Mouse (Mus musculus) liver, embryonic 14.5 days (tissue): ENCODE measurements around the gene Tor2a. TPM values are rescaled to one million over a fixed set of nuclear protein-coding genes. Genes with fewer than 3 reads are reported as not detected.

Experiments
- ATAC-seq: fragments of 200-750 bp; cut with Nextera tagmentation; 2 replicates; pipeline ENCODE4 v1.8.0; 2017; ENCODE audit warnings: moderate number of reproducible peaks, mild to moderate bottlenecking, moderate library complexity; ENCODE audit not compliant: insufficient read depth
- DNase-seq, 3 experiments: peaks; one replicate each; pipeline ENCODE4 v3.0.0-alpha.2; 2012 to 2013; ENCODE audit warnings: low read depth in 3 of 3, low spot score in 3 of 3
- H3K27ac ChIP-seq: fragments of 300-500 bp; sonication (generic); 2 replicates; pipeline ENCODE4 v1.5.1; 2014; ENCODE audit warnings: moderate library complexity, mild to moderate bottlenecking, control low read depth, inconsistent platforms
- H3K27me3 ChIP-seq: fragments of 300-500 bp; sonication (generic); 2 replicates; pipeline ENCODE4 v1.6.1; 2014; ENCODE audit warnings: mild to moderate bottlenecking, low read length, moderate library complexity; ENCODE audit not compliant: control insufficient read depth, insufficient read depth
- H3K36me3 ChIP-seq: fragments of 300-500 bp; sonication (generic); replicated peaks from 2 replicates; pipeline ENCODE4 v1.6.1; 2014; ENCODE audit warnings: low read depth; ENCODE audit not compliant: control insufficient read depth, insufficient read depth
- H3K4me1 ChIP-seq, 2 experiments: fragments of 200-500 bp in 1 of 2; fragments of 300-500 bp in 1 of 2; sonication (generic) in 1 of 2; replicated peaks; 2 replicates each; pipeline ENCODE4 v1.6.1; 2012 to 2014; ENCODE audit warnings: antibody characterized with exemption in 1 of 2, inconsistent platforms in 1 of 2, low read length in 1 of 2; ENCODE audit not compliant: control insufficient read depth in 2 of 2, insufficient read depth in 2 of 2
- H3K4me2 ChIP-seq: fragments of 300-500 bp; sonication (generic); 2 replicates; pipeline ENCODE4 v1.6.1; 2014; ENCODE audit warnings: low read depth, mild to moderate bottlenecking, control low read depth, moderate library complexity
- H3K4me3 ChIP-seq, 2 experiments: fragments of 200-500 bp in 1 of 2; fragments of 300-500 bp in 1 of 2; sonication (generic) in 1 of 2; 2 replicates each; pipeline ENCODE4 v1.5.1; 2012 to 2014; ENCODE audit warnings: low read depth in 2 of 2, low read length in 2 of 2, mild to moderate bottlenecking in 2 of 2, control low read depth in 1 of 2, inconsistent platforms in 1 of 2, moderate library complexity in 1 of 2; ENCODE audit not compliant: insufficient read depth in 1 of 2
- H3K9ac ChIP-seq: fragments of 300-500 bp; sonication (generic); replicated peaks from 2 replicates; pipeline ENCODE4 v1.6.1; 2014; ENCODE audit warnings: mild to moderate bottlenecking, control low read depth, moderate library complexity
- H3K9me3 ChIP-seq: fragments of 300-500 bp; sonication (generic); 2 replicates; pipeline ENCODE4 v1.6.1; 2016; ENCODE audit warnings: low read length, mixed read lengths; ENCODE audit not compliant: control insufficient read depth
- CTCF ChIP-seq: IDR thresholded peaks from 2 replicates; pipeline ENCODE4 v1.5.1; 2016; ENCODE audit warnings: antibody characterized with exemption, low read depth, control low read depth
- EP300 ChIP-seq: IDR thresholded peaks from 2 replicates; pipeline ENCODE4 v1.6.1; 2016; ENCODE audit warnings: antibody characterized with exemption, low read depth
- WGBS: fragments of 180-500 bp; shearing (Covaris S2); extraction: QIAGEN DNeasy Blood & Tissue Kit; methylation state at CpG from one replicate; pipeline ENCODE4 v1.1.7; 2014; ENCODE audit not compliant: insufficient replicate concordance; 5-methylcytosine and 5-hydroxymethylcytosine counted together
- microRNA counts: library from miRNA; unstranded; fragments of <30 nt; microRNA quantifications from one replicate; lab custom pipeline; 2016
- microRNA-seq: library from miRNA; unstranded; fragments of <30 nt; microRNA quantifications from one replicate; pipeline ENCODE4, GENCODE M21; 2016
- polyA plus RNA-seq, 2 experiments: library from polyadenylated mRNA; depleted of rRNA in 1 of 2; stranded (reverse) in 1 of 2; unstranded in 1 of 2; fragments of >200 nt; fragmentation: Nextera tagmentation in 1 of 2; extraction: Ambion mirVana in 1 of 2; gene quantifications; 2 replicates each; pipeline versions ENCODE4 v1.2.1 to v1.2.3; 2012 to 2014

The Tor2a gene
- polyA plus RNA-seq, 2 experiments, result 21.2 to 25.2 TPM

GRCm38 (mm10) chr2:32795748-32796418, 38.8 kb downstream of the Tor2a start:
- 80% methylated on average over 13 of the region's 13 CpGs for WGBS
- Histone ChIP-seq H3K9me3 (no peaks in the 10 kb centered on the region), H3K27me3 (no peaks in the 10 kb centered on the region), H3K4me2 (no peak overlapping the region), H3K4me3 (no peak overlapping the region), H3K4me1 (no peaks in the 10 kb centered on the region), H3K27ac (no peak overlapping the region), H3K36me3 (no peaks in the 10 kb centered on the region), H3K9ac (no peak overlapping the region)
- TF ChIP-seq EP300 (no peak), CTCF (no peak)
- no peak for ATAC-seq
- no peak for DNase-seq

DNA sequence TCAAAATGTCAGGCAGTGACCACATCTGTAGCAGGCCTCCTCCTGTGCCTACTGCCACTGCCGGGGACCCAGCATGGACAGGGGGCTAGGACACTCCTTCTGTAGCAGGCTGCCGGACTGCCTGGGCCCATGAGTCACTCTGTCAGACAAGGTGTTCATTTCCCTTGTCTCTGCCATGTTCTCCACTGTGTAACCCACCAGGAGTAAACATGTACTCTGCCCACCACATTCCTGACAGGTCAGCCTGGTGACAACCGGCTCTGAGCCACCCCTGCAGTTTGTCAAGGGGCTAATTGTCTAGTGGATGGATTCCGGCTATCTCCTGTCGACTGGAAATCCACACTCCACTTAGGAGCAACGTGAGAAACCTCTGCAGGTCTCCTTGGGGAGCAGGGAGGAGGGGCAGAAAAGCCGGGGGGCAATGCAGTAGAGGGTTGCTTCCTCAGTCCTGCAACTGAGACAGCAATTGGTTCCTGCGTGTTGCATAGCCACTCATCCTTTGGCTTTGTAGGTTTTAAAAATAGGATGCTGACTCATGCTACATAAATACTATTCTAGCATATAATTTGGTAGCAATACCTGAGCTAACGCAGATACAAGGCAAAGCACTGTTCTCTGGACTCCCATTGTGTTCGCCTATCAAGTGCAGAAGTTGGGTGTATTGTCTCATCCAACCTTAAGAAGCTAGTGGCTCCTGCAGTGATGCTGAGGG, 41.4 kb downstream of the Tor2a start:
- Histone ChIP-seq H3K4me1 (no peaks in the 10 kb centered on the region), H3K27me3 (no peaks in the 10 kb centered on the region), H3K9me3 (no peaks in the 10 kb centered on the region), H3K4me3 (no peak overlapping the region), H3K4me2 (no peak overlapping the region), H3K36me3 (no peaks in the 10 kb centered on the region), H3K27ac (no peak overlapping the region), H3K9ac (no peak overlapping the region)
- ATAC-seq, result no peak
- WGBS, result 48% methylated on average over 10 of the region's 10 CpGs
- no peak for DNase-seq
- no peak for TF ChIP-seq CTCF
- TF ChIP-seq EP300, result no peak

GRCm38 (mm10) chr2:32808816-32809566, 52.0 kb downstream of the Tor2a start:
- 81% methylated on average over 14 of the region's 14 CpGs for WGBS
- H3K4me1 ChIP-seq, result peaks cover 0 to 2% of the 10 kb centered on the region in 2 experiments; a peak in 1 of 4 replicates

More at GRCm38 (mm10) chr2:32808816-32809566, 52.0 kb downstream of the Tor2a start:
- H3K9ac ChIP-seq, result no peak overlapping the region
- H3K27me3 ChIP-seq, result no peaks in the 10 kb centered on the region
- no peaks in the 10 kb centered on the region for H3K9me3 ChIP-seq
- H3K27ac ChIP-seq, result no peak overlapping the region
- DNase-seq (no peak), ATAC-seq (no peak)
- H3K36me3 ChIP-seq, result no peaks in the 10 kb centered on the region
- no peak overlapping the region for H3K4me3 ChIP-seq
- H3K4me2 ChIP-seq, result no peak overlapping the region
- TF ChIP-seq CTCF (no peak), EP300 (no peak)

MicroRNAs encoded within 50 kb of the gene (microRNA counts, 519-probe panel; counts per million panel counts)
- microRNA mmu-miR-2861 (lab: Ali Mortazavi, UCI), result 69.9 counts per million

Small RNA genes lying within 50 kb of the gene (microRNA-seq; reads per million reads assigned to microRNA genes)
- gene Mir2861 (not detected), gene Mir3960 (not detected)

Other genes with a start within 250 kb of the Tor2a start
- 0.88 and 1.0 TPM in 2 replicates for gene Fam102a, start 221.9 kb upstream of the Tor2a start, polyA plus RNA-seq (2012; rRNA removed)
- 0.91 and 1.1 TPM in 2 replicates for gene Fam102a, start 221.9 kb upstream of the Tor2a start, polyA plus RNA-seq (2014; fragmentation: Nextera tagmentation; extraction: Ambion mirVana)
- gene Dpm2, start 186.4 kb upstream of the Tor2a start, polyA plus RNA-seq (2012; rRNA removed), result 53.5 and 61.6 TPM in 2 replicates
- gene Dpm2, start 186.4 kb upstream of the Tor2a start, polyA plus RNA-seq (2014; fragmentation: Nextera tagmentation; extraction: Ambion mirVana), result 53.6 and 54.6 TPM in 2 replicates
- 0.11 TPM in 2 replicates for gene Pip5kl1, start 182.4 kb upstream of the Tor2a start, polyA plus RNA-seq (2012; rRNA removed)
- gene Pip5kl1, start 182.4 kb upstream of the Tor2a start, polyA plus RNA-seq (2014; fragmentation: Nextera tagmentation; extraction: Ambion mirVana), result not detected in 2 replicates
- gene 9430097D07Rik, start 181.6 kb upstream of the Tor2a start, polyA plus RNA-seq (2012; rRNA removed), result not detected in 2 replicates
- gene 9430097D07Rik, start 181.6 kb upstream of the Tor2a start, polyA plus RNA-seq (2014; fragmentation: Nextera tagmentation; extraction: Ambion mirVana), result 0.06 TPM in 1 of 2 replicates, not detected in the other
- gene St6galnac4, start 170.1 kb upstream of the Tor2a start, polyA plus RNA-seq (2012; rRNA removed), result 5.4 and 5.6 TPM in 2 replicates
- 6.2 and 6.8 TPM in 2 replicates for gene St6galnac4, start 170.1 kb upstream of the Tor2a start, polyA plus RNA-seq (2014; fragmentation: Nextera tagmentation; extraction: Ambion mirVana)
- 9.9 and 14.3 TPM in 2 replicates for gene St6galnac6, start 157.5 kb upstream of the Tor2a start, polyA plus RNA-seq (2012; rRNA removed)
- gene St6galnac6, start 157.5 kb upstream of the Tor2a start, polyA plus RNA-seq (2014; fragmentation: Nextera tagmentation; extraction: Ambion mirVana), result 3.2 and 4.4 TPM in 2 replicates
- 0.34 and 0.37 TPM in 2 replicates for gene Ak1, start 135.5 kb upstream of the Tor2a start, polyA plus RNA-seq (2012; rRNA removed)
- gene Ak1, start 135.5 kb upstream of the Tor2a start, polyA plus RNA-seq (2014; fragmentation: Nextera tagmentation; extraction: Ambion mirVana), result 0.44 and 0.59 TPM in 2 replicates
- gene Eng, start 110.6 kb upstream of the Tor2a start, polyA plus RNA-seq (2012; rRNA removed), result 15.4 and 17.6 TPM in 2 replicates
- gene Eng, start 110.6 kb upstream of the Tor2a start, polyA plus RNA-seq (2014; fragmentation: Nextera tagmentation; extraction: Ambion mirVana), result 13.9 and 16.5 TPM in 2 replicates
- gene Fpgs, start 53.1 kb upstream of the Tor2a start, polyA plus RNA-seq (2012; rRNA removed), result 45.3 and 51.0 TPM in 2 replicates
- 21.6 and 25.7 TPM in 2 replicates for gene Fpgs, start 53.1 kb upstream of the Tor2a start, polyA plus RNA-seq (2014; fragmentation: Nextera tagmentation; extraction: Ambion mirVana)
- 53.9 and 60.7 TPM in 2 replicates for gene Cdk9, start 44.2 kb upstream of the Tor2a start, polyA plus RNA-seq (2012; rRNA removed)
- 36.5 and 42.0 TPM in 2 replicates for gene Cdk9, start 44.2 kb upstream of the Tor2a start, polyA plus RNA-seq (2014; fragmentation: Nextera tagmentation; extraction: Ambion mirVana)
- gene Sh2d3c, start 36.2 kb upstream of the Tor2a start, polyA plus RNA-seq (2012; rRNA removed), result 4.7 and 5.8 TPM in 2 replicates
- 3.5 and 5.1 TPM in 2 replicates for gene Sh2d3c, start 36.2 kb upstream of the Tor2a start, polyA plus RNA-seq (2014; fragmentation: Nextera tagmentation; extraction: Ambion mirVana)
- gene 6330409D20Rik, start 16.2 kb upstream of the Tor2a start, polyA plus RNA-seq (2012; rRNA removed), result 0.07 TPM in 1 of 2 replicates, not detected in the other
- not detected in 2 replicates for gene 6330409D20Rik, start 16.2 kb upstream of the Tor2a start, polyA plus RNA-seq (2014; fragmentation: Nextera tagmentation; extraction: Ambion mirVana)
- gene Ttc16, start 18.4 kb downstream of the Tor2a start, polyA plus RNA-seq (2012; rRNA removed), result 0.18 and 0.22 TPM in 2 replicates
- gene Ttc16, start 18.4 kb downstream of the Tor2a start, polyA plus RNA-seq (2014; fragmentation: Nextera tagmentation; extraction: Ambion mirVana), result 0.09 and 0.10 TPM in 2 replicates
- 1.3 and 1.7 TPM in 2 replicates for gene Ptrh1, start 18.6 kb downstream of the Tor2a start, polyA plus RNA-seq (2012; rRNA removed)
- 1.9 and 2.2 TPM in 2 replicates for gene Ptrh1, start 18.6 kb downstream of the Tor2a start, polyA plus RNA-seq (2014; fragmentation: Nextera tagmentation; extraction: Ambion mirVana)
- gene Cfap157, start 27.2 kb downstream of the Tor2a start, polyA plus RNA-seq (2012; rRNA removed), result not detected in 2 replicates
- not detected in 2 replicates for gene Cfap157, start 27.2 kb downstream of the Tor2a start, polyA plus RNA-seq (2014; fragmentation: Nextera tagmentation; extraction: Ambion mirVana)
- 1.4 and 2.1 TPM in 2 replicates for gene Stxbp1, start 90.0 kb downstream of the Tor2a start, polyA plus RNA-seq (2012; rRNA removed)
- gene Stxbp1, start 90.0 kb downstream of the Tor2a start, polyA plus RNA-seq (2014; fragmentation: Nextera tagmentation; extraction: Ambion mirVana), result 2.3 and 2.6 TPM in 2 replicates
- gene Fam129b, start 118.9 kb downstream of the Tor2a start, polyA plus RNA-seq (2012; rRNA removed), result 5.7 and 5.9 TPM in 2 replicates
- gene Fam129b, start 118.9 kb downstream of the Tor2a start, polyA plus RNA-seq (2014; fragmentation: Nextera tagmentation; extraction: Ambion mirVana), result 2.7 and 2.9 TPM in 2 replicates
- gene Rpl12, start 204.3 kb downstream of the Tor2a start, polyA plus RNA-seq (2012; rRNA removed), result 311 and 646 TPM in 2 replicates
- 144 and 162 TPM in 2 replicates for gene Rpl12, start 204.3 kb downstream of the Tor2a start, polyA plus RNA-seq (2014; fragmentation: Nextera tagmentation; extraction: Ambion mirVana)
- gene Lrsam1, start 204.4 kb downstream of the Tor2a start, polyA plus RNA-seq (2012; rRNA removed), result 1.9 and 2.5 TPM in 2 replicates
- gene Lrsam1, start 204.4 kb downstream of the Tor2a start, polyA plus RNA-seq (2014; fragmentation: Nextera tagmentation; extraction: Ambion mirVana), result 1.1 and 1.8 TPM in 2 replicates
- 5.1 and 7.2 TPM in 2 replicates for gene Slc2a8, start 224.8 kb downstream of the Tor2a start, polyA plus RNA-seq (2012; rRNA removed)
- gene Slc2a8, start 224.8 kb downstream of the Tor2a start, polyA plus RNA-seq (2014; fragmentation: Nextera tagmentation; extraction: Ambion mirVana), result 4.9 and 6.8 TPM in 2 replicates